Mouse (Mus musculus) liver, embryonic 16.5 days (tissue): ENCODE results near the gene Stk11. TPM values are rescaled to one million over a fixed set of nuclear protein-coding genes. Genes with fewer than 3 reads are reported as not detected.
A peak's percentile ranks its signal among the peaks of the same experiment; 100 is the strongest.

ENCODE experiments used
- ATAC-seq: fragments of 200-750 bp; cut with Nextera tagmentation; 2 replicates; pipeline ENCODE4 v1.8.0; 2017; ENCODE audit warnings: low read depth, mild to moderate bottlenecking, moderate number of reproducible peaks, moderate library complexity
- H3K27ac ChIP-seq: fragments of 300-500 bp; sonication (generic); 2 replicates; pipeline ENCODE4 v1.5.1; 2014; ENCODE audit warnings: mild to moderate bottlenecking, low read length
- H3K27me3 ChIP-seq: fragments of 300-500 bp; sonication (generic); 2 replicates; pipeline ENCODE4 v1.6.1; 2014; ENCODE audit warnings: low read depth, low read length, mixed read lengths; ENCODE audit not compliant: control insufficient read depth, insufficient read depth
- H3K36me3 ChIP-seq: fragments of 300-500 bp; sonication (generic); 2 replicates; pipeline ENCODE4 v1.6.1; 2014; ENCODE audit warnings: mild to moderate bottlenecking; ENCODE audit not compliant: control insufficient read depth, insufficient read depth
- H3K4me1 ChIP-seq: fragments of 300-500 bp; sonication (generic); 2 replicates; pipeline ENCODE4 v1.6.1; 2014; ENCODE audit warnings: low read depth, low read length, mixed read lengths; ENCODE audit not compliant: control insufficient read depth
- H3K4me2 ChIP-seq: fragments of 300-500 bp; sonication (generic); 2 replicates; pipeline ENCODE4 v1.6.1; 2014; ENCODE audit warnings: low read depth, low read length, mixed read lengths
- H3K4me3 ChIP-seq: fragments of 300-500 bp; sonication (generic); 2 replicates; pipeline ENCODE4 v1.5.1; 2014; ENCODE audit warnings: low read depth, mild to moderate bottlenecking, low read length
- H3K9ac ChIP-seq: fragments of 300-500 bp; sonication (generic); 2 replicates; pipeline ENCODE4 v1.6.1; 2014; ENCODE audit warnings: low read depth, low read length
- H3K9me3 ChIP-seq: fragments of 300-500 bp; sonication (generic); replicated peaks from 2 replicates; pipeline ENCODE4 v1.6.1; 2016; ENCODE audit warnings: low read length; ENCODE audit not compliant: control insufficient read depth
- WGBS: fragments of 180-500 bp; shearing (Covaris S2); extraction: QIAGEN DNeasy Blood & Tissue Kit; methylation state at CpG from one replicate; pipeline ENCODE4 v1.1.7; 2014; ENCODE audit not compliant: insufficient replicate concordance; 5-methylcytosine and 5-hydroxymethylcytosine counted together
- polyA plus RNA-seq: library from polyadenylated mRNA; unstranded; fragments of >200 nt; fragmentation: Nextera tagmentation; extraction: Ambion mirVana; gene quantifications from 2 replicates; pipeline ENCODE4 v1.2.1, GENCODE M21; 2015

The Stk11 gene
- polyA plus RNA-seq, 1 experiment from 2014 or later = 14.4 TPM

DNA sequence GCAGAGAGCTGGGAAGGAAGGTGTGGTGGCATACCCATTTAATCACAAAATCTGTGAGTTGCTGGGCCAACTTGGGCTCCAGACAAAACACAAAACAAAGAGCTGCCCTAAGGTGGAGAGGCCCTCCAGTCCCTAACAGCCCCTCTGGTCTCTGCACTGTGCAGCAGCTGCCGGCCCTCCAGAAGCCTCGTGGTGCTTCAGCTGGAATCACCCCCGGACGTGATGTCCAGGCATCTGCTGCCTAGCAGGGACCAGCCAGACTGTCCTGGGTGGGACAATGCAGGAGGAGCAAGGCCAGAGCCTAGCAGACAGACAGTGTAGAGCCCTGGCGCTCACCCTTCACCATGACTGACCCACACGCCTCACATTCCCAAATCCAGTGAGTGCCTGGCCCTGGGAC lies 24.1 kb upstream of the Stk11 start:
- H3K27ac ChIP-seq = no peak overlapping the region
- no peaks in the 10 kb centered on the region for H3K27me3 ChIP-seq
- 83% methylated on average over 6 of the region's 6 CpGs for WGBS
- peaks cover 48% of the 10 kb centered on the region for H3K4me1 ChIP-seq
- no peak for ATAC-seq
- H3K9ac ChIP-seq = no peak overlapping the region
- peaks cover 3% of the 10 kb centered on the region; the same call in 1 of the 2 replicates for H3K36me3 ChIP-seq
- no peaks in the 10 kb centered on the region for H3K9me3 ChIP-seq
- H3K4me3 ChIP-seq = no peak overlapping the region
- H3K4me2 ChIP-seq = no peak overlapping the region

DNA sequence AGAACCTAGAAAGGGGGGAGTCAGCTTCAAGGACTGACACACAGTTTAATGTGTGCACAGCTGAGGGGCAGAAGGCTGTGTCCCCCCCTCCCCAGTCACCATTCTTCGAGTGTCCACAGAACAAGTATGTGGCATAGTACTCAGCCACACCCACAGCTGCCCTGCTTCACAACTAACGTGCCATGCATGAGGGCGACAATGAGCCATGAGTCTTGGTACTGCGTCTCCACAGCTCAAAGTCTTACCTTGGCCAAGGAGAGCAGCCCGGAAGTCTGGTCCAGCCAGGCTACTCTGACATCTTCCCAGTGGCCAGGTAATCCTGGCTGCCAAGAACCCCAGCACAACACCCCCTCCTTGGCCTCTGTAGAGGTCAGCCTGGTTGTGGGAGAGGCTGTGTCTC lies 22.9 kb upstream of the Stk11 start:
- ATAC-seq = no peak
- no peaks in the 10 kb centered on the region for H3K9me3 ChIP-seq
- H3K27ac ChIP-seq = no peak overlapping the region
- H3K27me3 ChIP-seq = no peaks in the 10 kb centered on the region
- H3K4me3 ChIP-seq = no peak overlapping the region
- WGBS = 73% methylated on average over 5 of the region's 5 CpGs
- H3K4me2 ChIP-seq = no peak overlapping the region
- peaks cover 3% of the 10 kb centered on the region; the same call in 1 of the 2 replicates for H3K36me3 ChIP-seq
- no peak overlapping the region for H3K9ac ChIP-seq
- peaks cover 49% of the 10 kb centered on the region for H3K4me1 ChIP-seq

DNA sequence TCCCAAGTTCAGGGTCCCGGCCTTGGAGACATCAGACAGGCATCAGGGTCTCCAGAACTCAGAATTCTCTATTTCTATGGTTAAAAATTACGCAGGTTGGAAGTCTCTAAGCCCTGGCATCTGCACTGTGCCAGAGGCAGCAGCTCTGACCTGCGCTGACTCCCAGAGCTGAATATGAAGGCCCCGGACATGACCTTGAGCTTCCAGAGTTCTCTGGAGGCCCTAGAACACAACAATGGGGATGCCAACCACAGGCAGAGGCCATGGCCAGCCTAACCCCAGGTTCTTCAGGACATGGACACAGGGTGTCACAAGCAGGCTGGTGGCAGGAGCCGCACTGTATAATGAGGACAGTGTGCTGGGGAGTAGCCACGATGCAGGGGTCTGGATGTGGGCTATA lies 21.5 kb upstream of the Stk11 start:
- Histone ChIP-seq H3K9me3 (no peaks in the 10 kb centered on the region), H3K4me1 (peaks cover 58% of the 10 kb centered on the region), H3K36me3 (peaks cover 3% of the 10 kb centered on the region; the same call in 1 of the 2 replicates), H3K9ac (no peak overlapping the region), H3K4me2 (no peak overlapping the region), H3K4me3 (no peak overlapping the region), H3K27me3 (no peaks in the 10 kb centered on the region), H3K27ac (no peak overlapping the region)
- 85% methylated on average over 6 of the region's 6 CpGs for WGBS
- ATAC-seq = no peak

DNA sequence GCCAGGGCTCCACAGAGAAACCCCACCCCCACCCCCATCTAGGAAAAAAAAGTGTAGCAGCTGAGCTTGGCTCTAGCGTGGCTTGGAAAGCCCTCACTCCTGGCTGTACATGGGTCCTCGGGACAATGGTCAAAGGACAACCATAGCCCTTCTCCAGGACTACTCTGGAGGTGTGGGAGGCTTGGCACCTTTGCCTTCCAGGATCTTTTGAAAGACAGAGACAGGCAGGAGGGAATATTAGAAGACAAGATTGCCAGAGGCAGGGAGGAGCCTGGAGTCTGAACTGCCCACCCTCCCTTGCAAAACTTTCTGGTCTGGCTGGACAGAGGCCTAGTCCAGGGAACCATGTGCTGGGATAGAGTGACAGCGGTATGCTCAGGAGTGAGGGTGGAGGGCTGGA lies 20.9 kb upstream of the Stk11 start:
- ATAC-seq = no peak
- Histone ChIP-seq H3K4me3 (no peak overlapping the region), H3K4me2 (no peak overlapping the region), H3K4me1 (peaks cover 58% of the 10 kb centered on the region), H3K36me3 (peaks cover 3% of the 10 kb centered on the region; the same call in 1 of the 2 replicates), H3K27ac (peak overlapping the region; percentile 7; the same call in 1 of the 2 replicates), H3K27me3 (no peaks in the 10 kb centered on the region), H3K9ac (no peak overlapping the region), H3K9me3 (no peaks in the 10 kb centered on the region)
- 70% methylated on average over 3 of the region's 3 CpGs for WGBS

DNA sequence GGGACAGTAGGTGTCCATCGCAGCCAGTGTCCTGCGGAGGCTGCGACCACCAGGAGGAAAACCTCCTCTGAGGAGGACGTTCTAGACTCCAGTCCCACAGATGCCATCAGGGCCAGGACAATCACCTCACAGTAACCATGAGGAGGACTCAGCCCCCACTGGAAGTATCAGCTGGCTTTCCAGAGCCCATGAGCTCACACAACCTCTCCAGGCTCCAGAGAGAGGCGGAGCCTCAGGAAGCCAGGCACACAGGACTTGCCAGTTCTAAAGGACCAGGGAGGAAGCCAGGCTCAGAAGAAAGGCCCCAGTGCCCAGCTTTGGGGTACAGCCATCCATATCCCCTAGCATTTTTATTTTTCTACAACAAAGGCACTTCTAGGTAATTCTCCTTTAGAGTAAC lies 20.1 kb upstream of the Stk11 start:
- no peaks in the 10 kb centered on the region for H3K27me3 ChIP-seq
- H3K4me1 ChIP-seq = peaks cover 62% of the 10 kb centered on the region
- H3K27ac ChIP-seq = no peak overlapping the region
- no peaks in the 10 kb centered on the region for H3K9me3 ChIP-seq
- no peak overlapping the region for H3K4me3 ChIP-seq
- peaks cover 2% of the 10 kb centered on the region; the same call in 1 of the 2 replicates for H3K36me3 ChIP-seq
- 88% methylated on average over 5 of the region's 5 CpGs for WGBS
- ATAC-seq = no peak
- H3K4me2 ChIP-seq = no peak overlapping the region
- H3K9ac ChIP-seq = no peak overlapping the region

DNA sequence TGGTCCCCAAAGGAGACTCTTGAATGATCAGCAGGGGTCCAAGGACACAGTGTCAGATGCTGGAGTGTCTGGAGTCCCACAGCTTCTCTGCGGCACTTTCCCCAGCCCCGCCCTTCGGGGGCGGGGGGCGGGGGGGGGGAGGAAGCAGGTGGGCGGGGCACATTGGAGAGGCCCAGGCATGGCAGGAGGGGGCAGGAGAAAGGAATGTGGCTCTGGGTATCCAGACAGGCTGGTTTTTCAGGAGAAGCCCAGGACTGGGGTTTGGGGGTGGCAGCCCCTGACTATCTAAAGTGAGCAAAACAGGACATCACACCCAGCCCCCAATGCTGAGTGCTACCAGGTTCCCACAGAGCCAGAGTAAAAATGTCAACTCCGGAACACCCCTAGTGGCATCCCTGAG lies 18.3 kb upstream of the Stk11 start:
- H3K4me1 ChIP-seq = peaks cover 76% of the 10 kb centered on the region
- H3K27ac ChIP-seq = peak overlapping the region; percentile 11; the same call in 1 of the 2 replicates
- no peak overlapping the region; the same call in 1 of the 2 replicates for H3K4me3 ChIP-seq
- no peak overlapping the region for H3K9ac ChIP-seq
- ATAC-seq = peak; percentile 14; the same call in 1 of the 2 replicates
- H3K4me2 ChIP-seq = peak overlapping the region; percentile 10; the same call in 1 of the 2 replicates
- no peaks in the 10 kb centered on the region for H3K27me3 ChIP-seq
- WGBS = 19% methylated on average over 6 of the region's 7 CpGs
- H3K36me3 ChIP-seq = no peaks in the 10 kb centered on the region; the same call in 1 of the 2 replicates
- no peaks in the 10 kb centered on the region for H3K9me3 ChIP-seq

DNA sequence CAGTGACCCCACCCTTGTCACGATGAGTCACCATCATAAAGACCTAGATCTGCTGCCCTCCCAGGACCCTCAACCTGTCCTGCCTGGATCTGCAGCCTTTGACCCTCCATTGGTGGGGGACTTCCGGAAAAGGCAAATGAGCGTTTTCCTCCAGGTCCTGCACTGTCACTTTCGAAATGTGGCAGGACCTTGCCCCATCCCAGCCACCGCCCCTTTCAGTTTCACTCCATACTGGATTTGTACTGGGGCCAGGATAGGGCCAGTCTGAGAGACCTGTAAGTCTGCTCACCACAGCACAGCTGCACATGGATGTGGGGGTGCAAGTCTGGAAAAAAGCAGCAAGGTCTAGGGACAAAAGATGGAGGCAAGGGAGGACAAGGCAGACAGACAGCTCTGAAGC lies 17.0 kb upstream of the Stk11 start:
- Histone ChIP-seq H3K4me1 (peaks cover 87% of the 10 kb centered on the region), H3K4me2 (peak overlapping the region; percentile 36), H3K4me3 (no peak overlapping the region), H3K9me3 (no peaks in the 10 kb centered on the region), H3K36me3 (no peaks in the 10 kb centered on the region; the same call in 1 of the 2 replicates), H3K9ac (peak overlapping the region; percentile 20; the same call in 1 of the 2 replicates), H3K27ac (peak overlapping the region; percentile 69), H3K27me3 (no peaks in the 10 kb centered on the region)
- ATAC-seq = peak; percentile 26
- 69% methylated on average over 5 of the region's 5 CpGs for WGBS

DNA sequence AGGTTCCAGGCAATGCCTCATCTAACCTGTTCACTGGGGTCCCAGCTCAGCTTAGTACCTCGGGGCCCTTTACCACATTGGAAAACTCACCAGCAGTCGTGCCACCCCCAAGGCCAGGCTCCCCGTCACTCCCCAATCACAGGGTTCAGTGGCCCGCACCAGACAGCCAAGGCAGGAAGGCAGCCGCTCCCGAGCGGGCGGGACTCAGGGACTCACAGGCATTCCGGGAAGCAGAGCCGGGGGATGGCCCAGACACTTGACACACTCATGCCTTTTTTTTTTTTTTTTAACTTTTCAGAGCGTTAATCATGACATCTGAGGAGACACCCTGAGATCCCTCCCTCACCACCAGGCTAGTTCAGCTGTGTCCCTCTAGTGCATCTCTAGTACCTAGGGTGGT lies 14.6 kb upstream of the Stk11 start:
- Histone ChIP-seq H3K4me2 (peak overlapping the region; percentile 85), H3K36me3 (no peaks in the 10 kb centered on the region; the same call in 1 of the 2 replicates), H3K9me3 (no peaks in the 10 kb centered on the region), H3K4me1 (peaks cover 72% of the 10 kb centered on the region), H3K4me3 (peak overlapping the region; percentile 93), H3K9ac (peak overlapping the region; percentile 98), H3K27ac (peak overlapping the region; percentile 86), H3K27me3 (no peaks in the 10 kb centered on the region)
- no peak for ATAC-seq
- 45% methylated on average over 11 of the region's 11 CpGs for WGBS

DNA sequence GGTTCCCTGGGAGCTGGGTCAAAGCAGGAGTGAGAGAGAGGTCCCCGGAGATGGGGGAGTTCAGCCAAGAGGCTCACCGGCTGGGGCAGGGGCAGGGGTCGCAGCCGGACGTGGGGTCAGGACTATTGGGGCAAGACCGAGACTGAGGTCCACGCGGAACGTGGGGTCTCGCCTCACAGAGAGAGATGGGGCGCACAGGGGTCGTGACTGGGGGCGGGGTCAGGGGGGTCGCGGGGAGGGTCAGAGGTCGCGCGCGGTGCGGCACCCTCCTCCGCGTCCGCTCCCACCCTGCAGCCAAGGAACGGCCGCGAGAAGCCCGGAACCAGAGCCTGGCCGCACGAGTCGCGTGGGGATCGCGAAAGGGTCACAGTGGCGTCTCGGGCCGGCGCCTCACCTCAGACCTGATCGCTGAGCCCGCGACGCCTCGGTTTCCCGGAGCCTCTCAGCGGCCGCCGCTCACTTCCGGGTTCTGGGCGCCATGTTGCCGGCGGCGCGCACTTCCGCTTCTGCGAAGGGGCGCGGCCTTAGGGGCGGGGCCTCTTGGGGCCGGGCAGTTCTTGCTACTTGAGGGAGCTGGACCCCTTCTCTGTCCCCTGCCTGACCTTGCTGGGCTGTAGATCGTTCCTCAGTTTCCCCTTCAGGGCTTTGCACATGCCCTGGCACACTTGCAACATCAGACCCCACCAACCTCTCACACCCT lies 13.2 kb upstream of the Stk11 start:
- H3K4me1 ChIP-seq = peaks cover 61% of the 10 kb centered on the region
- peak overlapping the region; percentile 93 for H3K4me3 ChIP-seq
- H3K9me3 ChIP-seq = no peaks in the 10 kb centered on the region
- peak overlapping the region; percentile 85 for H3K4me2 ChIP-seq
- no peaks in the 10 kb centered on the region for H3K36me3 ChIP-seq
- peak; percentile 80 for ATAC-seq
- WGBS = under 1% methylated on average over 59 of the region's 59 CpGs
- peak overlapping the region; percentile 98 for H3K9ac ChIP-seq
- H3K27ac ChIP-seq = peak overlapping the region; percentile 86
- no peaks in the 10 kb centered on the region for H3K27me3 ChIP-seq
